Mouse (Mus musculus): Measurements from ENCODE around the gene Gak.

DNA sequence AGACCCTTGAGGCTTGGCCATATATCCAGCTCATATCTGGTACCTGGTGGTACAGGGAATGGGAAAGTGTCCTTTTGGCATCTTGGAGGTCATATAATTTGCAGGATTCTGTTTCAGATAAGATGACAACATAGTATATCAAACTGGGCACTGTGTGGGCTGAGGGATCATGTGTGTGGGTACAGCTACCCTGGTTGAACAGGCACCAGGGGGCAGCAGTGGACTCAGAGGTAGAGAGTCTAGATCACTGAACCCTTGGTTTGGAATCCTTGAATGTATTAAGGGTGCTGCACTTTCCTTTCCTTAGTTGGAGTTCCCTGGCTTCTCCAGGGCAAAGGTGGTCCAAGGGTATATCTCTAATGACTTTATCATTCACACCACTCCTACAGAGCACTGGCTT is 41.2 kb upstream of the Gak start:
- TF ChIP-seq POLR2A (IDR thresholded peaks at IDR 0.05; ENCODE audit: low read depth, low read length) (no peak), CHD2 (IDR thresholded peaks at IDR 0.05; ENCODE audit: low read length) (no peak), EP300 (IDR thresholded peaks at IDR 0.05; ENCODE audit: low read length) (no peak), RAD21 (IDR thresholded peaks at IDR 0.05; ENCODE audit: low read depth, low read length) (peak; percentile 34), TBP (conservative IDR thresholded peaks at IDR 0.05; ENCODE audit: low read depth, low read length) (no peak), RCOR1 (conservative IDR thresholded peaks at IDR 0.05; ENCODE audit: low read depth, low read length) (no peak), CTCF (conservative IDR thresholded peaks at IDR 0.05 in 1 of 2, IDR thresholded peaks at IDR 0.05 in 1 of 2; ENCODE audit: low read depth in 2 of 2, low read length in 2 of 2) (peak; percentile 30 to 70; a peak in 3 of 4 replicates), MEF2A (IDR thresholded peaks at IDR 0.05; ENCODE audit: borderline replicate concordance, low read depth, low read length) (no peak), SMC3 (IDR thresholded peaks at IDR 0.05; ENCODE audit: low read depth, low read length) (peak; percentile 64), CHD1 (IDR thresholded peaks at IDR 0.05; ENCODE audit: low read depth, low read length) (no peak)

All from CH12.LX (cell line).